Mouse (Mus musculus) cerebellum, postnatal 4 days (tissue): Measurements from ENCODE around the gene Lgmn.
A peak's percentile ranks its signal among the peaks of the same experiment; 100 is the strongest.

Experiments used
- DNase-seq, 2 experiments: peaks; one replicate each; pipeline ENCODE4 v3.0.0; 2022; ENCODE audit warnings: low spot score in 2 of 2, mixed read lengths in 1 of 2

Lgmn gene

DNA sequence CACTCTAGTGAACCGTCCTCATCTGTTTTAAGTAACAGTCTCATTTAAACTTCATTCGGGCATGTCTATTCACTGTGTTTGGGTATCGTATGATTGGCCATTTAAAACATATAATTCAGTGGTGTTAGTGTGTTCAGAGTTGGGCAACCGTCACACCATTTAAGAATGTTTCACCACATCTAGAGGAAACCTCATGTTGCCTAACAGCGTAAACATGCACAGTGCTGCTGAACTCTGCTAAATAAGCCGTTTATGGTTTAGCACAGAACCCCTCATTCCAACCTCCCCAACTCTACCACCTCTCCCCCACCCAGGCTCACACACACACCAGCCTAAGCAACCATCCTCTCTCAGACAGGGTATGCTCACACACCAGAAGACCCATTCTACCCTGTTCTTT is 91.2 kb downstream of the Lgmn start:
- DNase-seq: no peak

DNA sequence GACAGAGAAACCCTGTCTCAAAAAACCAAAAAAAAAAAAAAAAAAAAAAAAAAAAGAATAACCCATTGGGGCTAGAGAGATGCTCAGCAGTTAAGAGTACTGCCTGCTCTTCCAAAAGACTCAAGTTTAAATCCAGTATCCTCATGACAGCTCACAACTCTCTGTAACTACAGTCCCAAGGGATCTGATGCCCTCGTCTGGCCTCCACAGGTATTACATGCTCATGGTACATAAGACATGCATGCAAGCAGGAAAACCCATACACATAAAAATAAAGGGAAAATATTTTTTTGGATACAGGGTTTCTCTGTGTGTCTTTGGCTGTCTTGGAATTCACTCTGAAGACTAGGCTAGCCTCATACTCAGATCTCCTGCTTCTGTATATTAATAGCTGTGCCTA is 93.1 kb downstream of the Lgmn start:
- DNase-seq: peak in 1 of 2 experiments; percentile 47

DNA sequence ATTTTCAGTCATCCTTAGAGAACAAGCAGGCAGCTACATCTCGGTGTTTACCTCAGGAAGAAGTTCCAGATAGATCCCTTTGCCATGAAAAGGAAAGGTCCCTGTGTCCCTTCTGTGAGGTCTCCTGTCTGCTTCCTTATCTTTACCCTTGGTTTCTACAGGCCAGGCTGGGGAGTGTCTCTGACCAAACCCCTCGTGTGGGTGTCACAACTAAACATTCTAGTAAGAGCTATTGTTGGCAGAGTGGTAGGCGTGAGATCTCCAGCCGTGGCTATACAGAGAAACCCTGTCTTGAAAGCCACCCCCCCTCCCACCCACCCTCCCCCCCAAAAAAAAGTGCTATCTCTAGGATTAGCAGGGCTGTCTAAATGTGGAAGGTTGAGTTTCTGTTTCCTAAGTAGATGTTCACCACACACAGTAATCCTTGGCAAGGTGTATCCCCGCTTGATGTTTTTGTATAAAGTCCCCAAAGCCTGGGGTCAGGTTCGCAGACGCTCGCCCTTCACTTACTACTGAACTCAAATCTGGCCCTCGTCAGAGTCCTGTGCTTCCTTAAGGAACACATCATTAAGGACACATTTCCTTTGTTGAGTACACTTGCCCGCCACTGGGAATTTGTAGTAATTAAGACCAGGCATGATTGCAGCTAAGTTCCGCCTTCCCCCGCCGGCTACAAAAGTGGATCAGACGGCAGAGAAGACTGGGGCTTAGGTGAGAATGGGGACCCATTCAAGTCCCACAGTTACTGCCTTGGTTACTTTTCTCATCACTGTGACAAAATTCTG is 94.4 kb downstream of the Lgmn start:
- no peak for DNase-seq
